Mouse (Mus musculus) liver, embryonic 14.5 days (tissue): ENCODE results near the gene Pitpnm1. TPM values are rescaled to one million over a fixed set of nuclear protein-coding genes. Genes with fewer than 3 reads are reported as not detected.

Experiments used
- ATAC-seq: fragments of 200-750 bp; cut with Nextera tagmentation; 2 replicates; pipeline ENCODE4 v1.8.0; 2017; ENCODE audit warnings: moderate number of reproducible peaks, mild to moderate bottlenecking, moderate library complexity; ENCODE audit not compliant: insufficient read depth
- DNase-seq, 3 experiments: peaks; one replicate each; pipeline ENCODE4 v3.0.0-alpha.2; 2012 to 2013; ENCODE audit warnings: low read depth in 3 of 3, low spot score in 3 of 3
- H3K27ac ChIP-seq: fragments of 300-500 bp; sonication (generic); 2 replicates; pipeline ENCODE4 v1.5.1; 2014; ENCODE audit warnings: moderate library complexity, mild to moderate bottlenecking, control low read depth, inconsistent platforms
- H3K27me3 ChIP-seq: fragments of 300-500 bp; sonication (generic); 2 replicates; pipeline ENCODE4 v1.6.1; 2014; ENCODE audit warnings: mild to moderate bottlenecking, low read length, moderate library complexity; ENCODE audit not compliant: control insufficient read depth, insufficient read depth
- H3K36me3 ChIP-seq: fragments of 300-500 bp; sonication (generic); replicated peaks from 2 replicates; pipeline ENCODE4 v1.6.1; 2014; ENCODE audit warnings: low read depth; ENCODE audit not compliant: control insufficient read depth, insufficient read depth
- H3K4me1 ChIP-seq, 2 experiments: fragments of 200-500 bp in 1 of 2; fragments of 300-500 bp in 1 of 2; sonication (generic) in 1 of 2; replicated peaks; 2 replicates each; pipeline ENCODE4 v1.6.1; 2012 to 2014; ENCODE audit warnings: antibody characterized with exemption in 1 of 2, inconsistent platforms in 1 of 2, low read length in 1 of 2; ENCODE audit not compliant: control insufficient read depth in 2 of 2, insufficient read depth in 2 of 2
- H3K4me2 ChIP-seq: fragments of 300-500 bp; sonication (generic); 2 replicates; pipeline ENCODE4 v1.6.1; 2014; ENCODE audit warnings: low read depth, mild to moderate bottlenecking, control low read depth, moderate library complexity
- H3K4me3 ChIP-seq, 2 experiments: fragments of 200-500 bp in 1 of 2; fragments of 300-500 bp in 1 of 2; sonication (generic) in 1 of 2; 2 replicates each; pipeline ENCODE4 v1.5.1; 2012 to 2014; ENCODE audit warnings: low read depth in 2 of 2, low read length in 2 of 2, mild to moderate bottlenecking in 2 of 2, control low read depth in 1 of 2, inconsistent platforms in 1 of 2, moderate library complexity in 1 of 2; ENCODE audit not compliant: insufficient read depth in 1 of 2
- H3K9ac ChIP-seq: fragments of 300-500 bp; sonication (generic); replicated peaks from 2 replicates; pipeline ENCODE4 v1.6.1; 2014; ENCODE audit warnings: mild to moderate bottlenecking, control low read depth, moderate library complexity
- H3K9me3 ChIP-seq: fragments of 300-500 bp; sonication (generic); 2 replicates; pipeline ENCODE4 v1.6.1; 2016; ENCODE audit warnings: low read length, mixed read lengths; ENCODE audit not compliant: control insufficient read depth
- CTCF ChIP-seq: IDR thresholded peaks from 2 replicates; pipeline ENCODE4 v1.5.1; 2016; ENCODE audit warnings: antibody characterized with exemption, low read depth, control low read depth
- EP300 ChIP-seq: IDR thresholded peaks from 2 replicates; pipeline ENCODE4 v1.6.1; 2016; ENCODE audit warnings: antibody characterized with exemption, low read depth
- WGBS: fragments of 180-500 bp; shearing (Covaris S2); extraction: QIAGEN DNeasy Blood & Tissue Kit; methylation state at CpG from one replicate; pipeline ENCODE4 v1.1.7; 2014; ENCODE audit not compliant: insufficient replicate concordance; 5-methylcytosine and 5-hydroxymethylcytosine counted together
- polyA plus RNA-seq, 2 experiments: library from polyadenylated mRNA; depleted of rRNA in 1 of 2; stranded (reverse) in 1 of 2; unstranded in 1 of 2; fragments of >200 nt; fragmentation: Nextera tagmentation in 1 of 2; extraction: Ambion mirVana in 1 of 2; gene quantifications; 2 replicates each; pipeline versions ENCODE4 v1.2.1 to v1.2.3; 2012 to 2014

Pitpnm1 gene
- polyA plus RNA-seq, 2 experiments, result 3.4 to 7.1 TPM

DNA sequence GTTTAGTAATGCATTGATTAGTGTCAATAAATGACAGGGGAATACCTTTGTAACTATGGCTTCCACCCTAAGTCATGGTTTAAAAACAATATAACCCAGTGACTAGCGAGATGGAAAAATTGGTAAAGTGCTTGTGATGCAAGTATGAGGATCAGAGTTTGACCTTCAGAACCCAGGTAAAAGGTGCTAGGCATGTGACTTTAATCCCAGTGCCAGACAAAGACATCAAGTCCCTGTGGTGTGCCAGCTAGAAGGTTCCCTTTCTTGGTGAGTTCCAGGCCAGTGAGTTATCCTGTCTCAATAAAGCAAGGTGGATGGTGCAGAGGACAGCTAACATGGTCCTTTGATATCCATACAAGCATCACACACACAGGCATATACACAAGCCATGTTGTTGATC is 24.3 kb upstream of the Pitpnm1 start:
- TF ChIP-seq EP300 (no peak), CTCF (no peak)
- WGBS, result 54% methylated on average over 1 of the region's 1 CpGs
- no peak overlapping the region for H3K27ac ChIP-seq
- no peaks in the 10 kb centered on the region for H3K27me3 ChIP-seq
- no peak overlapping the region for H3K9ac ChIP-seq
- DNase-seq, result no peak
- ATAC-seq, result no peak
- H3K4me3 ChIP-seq, result no peak overlapping the region
- no peaks in the 10 kb centered on the region for H3K36me3 ChIP-seq
- H3K9me3 ChIP-seq, result no peaks in the 10 kb centered on the region
- peaks cover 12 to 19% of the 10 kb centered on the region in 2 experiments for H3K4me1 ChIP-seq
- no peak overlapping the region for H3K4me2 ChIP-seq

- DNase-seq, result no peak
- H3K36me3 ChIP-seq, result no peaks in the 10 kb centered on the region
- no peaks in the 10 kb centered on the region for H3K9me3 ChIP-seq
- H3K4me3 ChIP-seq, result no peak overlapping the region
- H3K9ac ChIP-seq, result no peak overlapping the region; the same call in 1 of the 2 replicates
- H3K27ac ChIP-seq, result no peak overlapping the region; the same call in 1 of the 2 replicates
- H3K27me3 ChIP-seq, result no peaks in the 10 kb centered on the region
- TF ChIP-seq EP300 (no peak), CTCF (no peak)
- ATAC-seq, result no peak
- 52% methylated on average over 1 of the region's 1 CpGs for WGBS
- H3K4me2 ChIP-seq, result no peak overlapping the region; the same call in 1 of the 2 replicates
- peaks cover 18 to 23% of the 10 kb centered on the region in 2 experiments for H3K4me1 ChIP-seq
Observed at GRCm38 (mm10) chr19:4079594-4079993, 20.2 kb upstream of the Pitpnm1 start.

- Histone ChIP-seq H3K4me2 (peak overlapping the region; percentile 56), H3K36me3 (no peaks in the 10 kb centered on the region), H3K9ac (peak overlapping the region; percentile 50), H3K27ac (peak overlapping the region; percentile 49), H3K4me1 (peaks cover 18 to 23% of the 10 kb centered on the region in 2 experiments), H3K9me3 (no peaks in the 10 kb centered on the region), H3K27me3 (no peaks in the 10 kb centered on the region), H3K4me3 (no peak overlapping the region; a peak in 1 of 4 replicates)
- WGBS, result 38% methylated on average over 8 of the region's 8 CpGs
- TF ChIP-seq CTCF (peak; percentile 69), EP300 (0 out of 2 replicates have a peak, but pooled peaks have one; percentile 32)
- DNase-seq (peak in 1 of 3 experiments; percentile 57), ATAC-seq (peak; percentile 90)
Observed at GRCm38 (mm10) chr19:4080511-4081009, 19.2 kb upstream of the Pitpnm1 start.

GRCm38 (mm10) chr19:4081394-4081793 is 18.4 kb upstream of the Pitpnm1 start, which contains the start of gene Cabp2:
TSS of gene Cabp2 (plus strand) at chr19:4081578.
- DNase-seq (no peak), ATAC-seq (no peak)
- Histone ChIP-seq H3K9me3 (no peaks in the 10 kb centered on the region), H3K4me2 (peak within 1 kb of the TSS; percentile 56), H3K4me1 (peaks cover 18 to 23% of the 10 kb centered on the region in 2 experiments), H3K27me3 (no peaks in the 10 kb centered on the region), H3K9ac (peak within 1 kb of the TSS; percentile 50), H3K36me3 (no peaks in the 10 kb centered on the region), H3K27ac (peak within 1 kb of the TSS; percentile 49), H3K4me3 (no peak within 1 kb of the TSS; a peak in 1 of 4 replicates)
- WGBS, result 51% methylated on average over 3 of the region's 3 CpGs
- TF ChIP-seq CTCF (no peak), EP300 (no peak)

DNA sequence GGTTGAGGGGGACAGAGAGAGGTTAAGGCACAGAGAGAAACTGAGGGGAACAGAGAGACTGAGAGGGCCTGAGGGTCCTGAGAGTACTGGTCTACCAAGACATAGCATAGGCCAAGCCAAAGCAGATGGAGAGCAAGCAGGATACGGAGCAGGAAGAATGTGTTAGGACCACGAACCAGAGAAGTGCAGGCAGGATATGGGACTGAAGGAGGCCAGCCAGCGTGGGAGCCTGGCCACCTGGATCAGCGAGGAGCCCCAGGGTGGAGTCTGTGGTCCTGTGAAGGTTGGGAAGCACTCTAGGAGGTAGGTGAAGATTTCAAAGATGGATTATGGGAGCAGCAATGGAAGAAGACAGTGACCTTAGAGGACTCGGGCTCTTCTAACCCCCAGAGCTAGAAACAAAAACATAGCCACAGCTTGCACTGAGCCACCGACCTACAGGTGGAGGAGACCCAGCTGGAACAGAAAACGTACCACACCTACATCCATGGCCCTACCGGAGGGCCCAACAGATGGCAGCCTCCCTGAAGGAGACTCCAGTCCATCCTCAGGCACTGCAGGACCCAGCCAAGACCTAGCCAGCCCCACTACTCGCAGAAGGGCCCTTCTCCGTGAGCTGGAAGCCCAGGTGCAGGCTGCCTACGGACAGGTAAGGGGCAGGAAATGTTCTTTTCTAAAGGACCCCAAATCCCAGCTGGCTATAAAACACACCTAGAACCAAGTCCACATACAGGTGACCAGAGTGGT is 17.4 kb upstream of the Pitpnm1 start:
- 66% methylated on average over 11 of the region's 11 CpGs for WGBS
- H3K27ac ChIP-seq, result no peak overlapping the region
- H3K9ac ChIP-seq, result no peak overlapping the region
- no peak overlapping the region for H3K4me2 ChIP-seq
- TF ChIP-seq CTCF (peak; percentile 3; the same call in 1 of the 2 replicates), EP300 (no peak)
- DNase-seq (no peak), ATAC-seq (no peak)
- no peaks in the 10 kb centered on the region for H3K9me3 ChIP-seq
- H3K4me1 ChIP-seq, result peaks cover 18 to 23% of the 10 kb centered on the region in 2 experiments
- no peaks in the 10 kb centered on the region for H3K27me3 ChIP-seq
- H3K4me3 ChIP-seq, result no peak overlapping the region
- no peaks in the 10 kb centered on the region for H3K36me3 ChIP-seq
